ENCODE assay signal across 11 mouse cellular contexts in the genomic region with DNA sequence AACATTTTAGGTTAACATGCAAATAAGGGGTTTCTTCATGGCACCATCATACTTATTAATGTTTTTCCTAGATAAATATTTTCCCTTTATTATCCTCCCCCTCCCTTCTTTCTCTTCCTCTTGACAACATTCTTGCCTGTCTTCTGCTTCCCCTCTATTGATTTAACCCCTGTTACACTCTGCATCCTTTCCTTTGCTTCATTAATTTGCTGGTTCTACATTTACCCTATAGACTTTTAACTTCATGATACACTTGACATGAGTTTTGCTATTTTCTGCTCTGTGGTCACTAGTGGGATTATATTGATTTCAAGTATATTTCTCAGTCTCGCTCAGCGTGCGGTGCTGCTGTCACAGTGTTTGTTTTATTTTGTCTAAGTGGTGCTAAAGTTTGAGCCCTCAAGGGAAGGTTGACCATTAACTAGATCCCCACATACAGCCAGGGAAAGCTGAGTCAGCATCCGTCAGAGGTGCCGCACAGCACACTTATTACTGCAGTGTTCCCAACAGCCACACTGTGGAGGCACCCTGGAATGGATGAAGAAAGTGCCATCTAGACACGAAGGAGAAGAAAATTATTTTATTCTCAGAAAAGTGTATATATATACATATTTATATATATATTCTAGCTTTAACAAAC.
DNase-seq lines count a peak whose midpoint lies in the region; ATAC-seq lines count a peak whose summit lies in the region.
"Had no signal": no experiment of that assay in that cellular context is flagged by ENCODE, and none has a peak within 500 bp of the region (broad histone marks: within the 10 kb centered on the region; RNA-seq: fewer than 3 reads in every experiment).

No protein-coding gene starts in this region.

- no peak overlapping the region for H3K9ac ChIP-seq in lung, embryonic 15.5 days
- H3K9ac ChIP-seq in liver, embryonic 12.5 days: no peak overlapping the region
- H3K9ac ChIP-seq: embryonic facial prominence, embryonic 15.5 days; liver, embryonic 15.5 days had no signal

- no peaks in the 10 kb centered on the region for H3K4me1 ChIP-seq in lung, embryonic 15.5 days
- H3K4me1 ChIP-seq in liver, embryonic 12.5 days: peaks cover 5% of the 10 kb centered on the region; the same call in 1 of the 2 replicates
- H3K4me1 ChIP-seq: embryonic facial prominence, embryonic 15.5 days had no signal

- no peaks in the 10 kb centered on the region for H3K36me3 ChIP-seq in lung, embryonic 15.5 days
- no peaks in the 10 kb centered on the region for H3K36me3 ChIP-seq in liver, embryonic 12.5 days
- H3K36me3 ChIP-seq: embryonic facial prominence, embryonic 15.5 days; liver, embryonic 15.5 days had no signal

- H3K27me3 ChIP-seq in lung, embryonic 15.5 days: no peaks in the 10 kb centered on the region
- H3K27me3 ChIP-seq in liver, embryonic 12.5 days (replicated peaks): no peaks in the 10 kb centered on the region
- H3K27me3 ChIP-seq: embryonic facial prominence, embryonic 15.5 days; liver, embryonic 15.5 days had no signal

- no peaks in the 10 kb centered on the region for H3K9me3 ChIP-seq in lung, embryonic 15.5 days
- H3K9me3 ChIP-seq in liver, embryonic 12.5 days (replicated peaks): no peaks in the 10 kb centered on the region
- H3K9me3 ChIP-seq: embryonic facial prominence, embryonic 15.5 days; liver, embryonic 15.5 days had no signal

- no peak for DNase-seq in lung, postnatal 4 days
- DNase-seq in kidney, adult 8-10 months: peak; percentile 41 to 58
- DNase-seq in left cerebral cortex, postnatal 25 days (ENCODE audit: low spot score in 2 of 2): no peak
- DNase-seq in adrenal gland, adult (ENCODE audit: inconsistent age in 2 of 2, low spot score in 1 of 2): no peak
- DNase-seq in heart, adult 8-10 months (ENCODE audit: low spot score): no peak
- no peak for DNase-seq in cerebellum, adult 11-12 months
- DNase-seq: cerebellum, adult 8-10 months had no signal

- H3K27ac ChIP-seq in lung, embryonic 15.5 days: no peak overlapping the region
- no peak overlapping the region for H3K27ac ChIP-seq in liver, embryonic 12.5 days
- H3K27ac ChIP-seq: embryonic facial prominence, embryonic 15.5 days; liver, embryonic 15.5 days had no signal

- intact Hi-C loops in left cerebral cortex, postnatal 25 days (cut with DNase I): no loop called here

- no peak overlapping the region for H3K4me2 ChIP-seq in lung, embryonic 15.5 days
- no peak overlapping the region for H3K4me2 ChIP-seq in liver, embryonic 12.5 days
- H3K4me2 ChIP-seq: embryonic facial prominence, embryonic 15.5 days; liver, embryonic 15.5 days had no signal

- ATAC-seq in lung, embryonic 15.5 days (ENCODE audit: borderline replicate concordance, extremely low read depth, low FRiP score, low TSS enrichment): peak; percentile 57; the same call in 1 of the 2 replicates
- peak; percentile 58; the same call in 1 of the 2 replicates for ATAC-seq in liver, embryonic 12.5 days

- H3K4me3 ChIP-seq in lung, embryonic 15.5 days: no peak overlapping the region
- no peak overlapping the region for H3K4me3 ChIP-seq in liver, embryonic 12.5 days
- H3K4me3 ChIP-seq: embryonic facial prominence, embryonic 15.5 days; liver, embryonic 15.5 days had no signal

- 37% methylated on average over 6 of the region's 6 CpGs for WGBS in lung, embryonic 15.5 days
- WGBS in liver, embryonic 12.5 days (ENCODE audit: insufficient replicate concordance): 67% methylated on average over 6 of the region's 6 CpGs

Comparison
In these comparisons a context has a peak if more than half of its experiments do, and no peak if none do; other contexts are left out.
1. DNase-seq: peak in kidney, adult 8-10 months (2 of 2); none in lung, postnatal 4 days (0 of 2), left cerebral cortex, postnatal 25 days (0 of 2), adrenal gland, adult (0 of 2), heart, adult 8-10 months (single experiment) and cerebellum, adult 11-12 months (single experiment).